Mouse (Mus musculus) cerebellum, adult 9-10 months (tissue): Measurements from ENCODE around the gene Mobp.

Experiments used
- DNase-seq: peaks from one replicate; pipeline ENCODE4 v3.0.0; 2022

Gene Mobp

GRCm38 (mm10) chr9:120135454-120135853 lies 14.1 kb upstream of the Mobp start:
- no peak for DNase-seq

GRCm38 (mm10) chr9:120140652-120141051 lies 8.9 kb upstream of the Mobp start:
- peak; percentile 57 for DNase-seq

DNA sequence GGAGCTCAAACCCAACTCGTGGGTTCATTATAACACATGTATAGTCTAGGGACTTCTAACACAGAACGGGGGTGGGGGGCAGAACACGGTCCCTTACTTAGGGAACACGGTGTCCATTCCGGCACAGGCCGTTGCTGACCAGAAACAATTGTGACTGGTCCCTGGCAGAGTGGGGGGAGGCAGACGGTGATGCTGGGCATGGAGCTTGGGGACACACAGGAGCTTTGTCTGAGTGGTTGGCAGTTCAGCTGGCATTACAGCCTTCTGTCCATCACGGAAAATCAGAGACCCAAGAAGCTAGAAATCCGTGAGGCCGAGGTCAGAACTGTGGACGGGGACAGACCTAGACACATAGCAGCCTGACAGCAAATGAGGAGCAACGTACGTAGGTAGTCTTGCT lies 5.0 kb upstream of the Mobp start:
- DNase-seq = no peak

GRCm38 (mm10) chr9:120151152-120151551 lies 1.6 kb downstream of the Mobp start:
- no peak for DNase-seq

- no peak for DNase-seq
Measured at GRCm38 (mm10) chr9:120151906-120152399, 2.4 kb downstream of the Mobp start.

GRCm38 (mm10) chr9:120158047-120158446 lies 8.5 kb downstream of the Mobp start:
- no peak for DNase-seq

- DNase-seq = no peak
Measured at GRCm38 (mm10) chr9:120163862-120164261, 14.4 kb downstream of the Mobp start.

DNA sequence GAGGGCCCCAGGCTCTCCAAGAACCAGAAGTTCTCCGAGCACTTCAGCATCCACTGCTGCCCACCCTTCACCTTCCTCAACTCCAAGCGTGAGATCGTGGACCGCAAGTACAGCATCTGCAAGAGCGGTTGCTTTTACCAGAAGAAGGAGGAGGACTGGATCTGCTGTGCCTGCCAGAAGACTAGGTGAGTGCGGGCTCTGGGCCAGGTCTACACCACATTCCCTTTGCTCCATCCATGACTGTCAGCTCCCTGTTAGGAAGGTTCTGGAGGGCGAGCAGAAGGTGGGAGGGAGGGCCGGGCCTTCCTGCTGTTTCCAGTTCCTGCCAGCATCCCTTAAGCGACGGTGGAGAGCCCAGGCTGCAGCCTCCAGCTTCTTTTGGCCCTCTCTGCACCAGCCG lies 18.3 kb downstream of the Mobp start:
- DNase-seq = no peak

GRCm38 (mm10) chr9:120171295-120171694 lies 21.8 kb downstream of the Mobp start:
- peak; percentile 41 for DNase-seq

DNA sequence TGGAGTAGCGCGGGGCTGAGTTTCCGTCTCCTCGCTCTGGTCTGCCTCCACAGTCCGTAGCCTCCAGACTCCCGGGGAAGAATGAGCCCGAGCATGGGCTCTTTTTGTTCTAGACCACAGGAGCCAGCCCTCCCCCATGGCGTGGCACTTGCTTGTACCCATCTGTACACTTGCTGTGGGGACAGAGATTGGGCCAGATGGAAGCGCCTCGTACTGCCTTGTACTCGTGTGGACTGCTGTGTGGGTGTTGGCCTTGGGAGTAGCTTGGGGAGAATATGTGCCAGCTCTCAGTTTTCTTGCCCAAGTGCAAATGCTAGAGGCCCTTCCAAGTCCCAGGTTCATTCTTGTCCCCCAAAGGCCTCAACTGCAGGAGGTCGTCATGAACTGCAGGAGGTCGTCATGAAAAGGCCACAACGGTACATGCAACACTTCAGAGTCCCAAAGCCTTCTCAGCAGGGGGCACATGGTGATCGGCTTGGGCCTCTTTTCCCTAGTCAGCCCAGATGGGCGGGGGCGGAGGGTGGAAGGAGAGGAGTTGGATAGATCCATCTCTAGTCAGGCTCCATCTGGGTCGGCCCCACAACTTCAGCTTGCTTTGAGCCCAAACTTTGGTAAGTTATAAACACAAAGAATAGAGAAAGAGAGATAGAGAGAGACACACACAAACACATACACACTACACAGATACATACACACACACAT lies 25.1 kb downstream of the Mobp start:
- DNase-seq = no peak

DNA sequence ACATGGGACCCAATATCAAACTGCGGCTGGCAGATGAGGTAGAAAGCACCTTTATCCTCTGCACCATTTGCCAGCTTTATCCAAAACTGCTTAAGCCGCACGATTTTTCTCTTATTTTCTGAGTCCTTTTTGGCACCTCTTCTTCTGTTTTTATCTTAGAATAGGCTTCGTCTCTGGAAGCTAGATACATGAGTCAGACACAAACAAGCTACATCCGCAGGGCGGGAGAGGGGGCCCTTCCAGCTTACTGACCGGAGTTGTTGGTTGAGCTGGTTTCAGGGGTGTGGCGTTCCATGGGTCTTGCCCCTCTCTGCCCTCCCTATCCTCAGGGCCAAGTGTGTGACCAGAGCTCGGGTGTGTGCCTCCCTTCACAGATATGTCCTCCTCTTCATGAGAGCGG lies 29.3 kb downstream of the Mobp start:
- no peak for DNase-seq

DNA sequence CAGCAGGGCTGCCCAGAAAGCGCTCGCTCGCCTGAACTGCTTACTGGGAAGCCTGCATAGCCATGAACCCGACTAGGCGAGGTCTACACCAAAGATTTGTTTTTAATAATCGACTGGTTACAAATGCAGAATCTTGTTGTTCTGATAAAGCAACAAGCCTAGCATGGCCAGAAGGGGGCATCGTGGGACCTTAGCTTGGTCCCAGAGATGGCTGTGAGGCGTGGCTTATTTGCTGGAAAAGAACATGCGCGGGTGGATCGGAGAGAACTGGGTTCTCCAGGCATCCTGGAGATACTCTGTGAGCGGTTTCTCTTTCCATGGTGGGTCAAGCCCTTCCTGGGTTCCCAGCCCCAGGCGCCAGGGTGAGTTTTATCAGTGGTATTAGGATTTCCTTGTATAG lies 35.0 kb downstream of the Mobp start:
- peak; percentile 37 for DNase-seq

DNA sequence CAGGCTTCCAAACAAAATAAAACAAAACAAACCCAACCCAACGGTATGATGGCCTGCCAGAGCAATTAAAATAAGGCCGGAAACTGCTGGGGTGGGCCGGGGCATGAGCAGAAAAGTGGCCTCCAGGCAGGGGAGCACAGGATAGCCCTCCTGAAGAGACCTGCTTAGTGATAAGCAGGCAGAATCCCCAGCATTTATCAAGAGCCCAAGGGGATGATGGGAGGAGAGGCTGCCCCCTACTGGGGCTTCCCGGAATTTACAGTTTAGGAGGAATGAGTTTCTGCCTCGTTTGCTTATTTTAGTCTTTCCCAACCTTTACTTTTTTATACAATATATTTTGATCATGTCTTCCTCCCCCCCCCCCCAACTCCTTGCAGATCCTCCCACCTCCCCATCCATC lies 37.3 kb downstream of the Mobp start:
- no peak for DNase-seq

DNA sequence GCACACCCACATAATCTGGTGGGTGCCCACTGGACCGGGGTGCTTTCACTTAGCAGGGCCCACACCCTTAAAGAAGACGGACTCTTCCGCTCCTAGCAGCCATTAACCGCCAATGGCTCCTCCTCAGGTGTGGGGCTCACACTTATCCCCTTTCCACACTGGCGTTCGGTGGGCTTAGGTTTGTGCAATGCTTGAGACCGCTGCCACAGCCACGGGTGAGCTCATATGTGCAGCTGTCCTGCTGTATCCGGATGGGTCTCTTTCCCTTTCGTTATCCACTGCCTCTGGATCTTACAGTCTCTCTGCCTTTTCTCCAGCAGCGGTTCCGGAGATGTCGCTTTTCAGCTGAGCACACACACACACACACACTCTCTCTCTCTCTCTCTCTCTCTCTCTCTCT lies 41.4 kb downstream of the Mobp start:
- no peak for DNase-seq

DNA sequence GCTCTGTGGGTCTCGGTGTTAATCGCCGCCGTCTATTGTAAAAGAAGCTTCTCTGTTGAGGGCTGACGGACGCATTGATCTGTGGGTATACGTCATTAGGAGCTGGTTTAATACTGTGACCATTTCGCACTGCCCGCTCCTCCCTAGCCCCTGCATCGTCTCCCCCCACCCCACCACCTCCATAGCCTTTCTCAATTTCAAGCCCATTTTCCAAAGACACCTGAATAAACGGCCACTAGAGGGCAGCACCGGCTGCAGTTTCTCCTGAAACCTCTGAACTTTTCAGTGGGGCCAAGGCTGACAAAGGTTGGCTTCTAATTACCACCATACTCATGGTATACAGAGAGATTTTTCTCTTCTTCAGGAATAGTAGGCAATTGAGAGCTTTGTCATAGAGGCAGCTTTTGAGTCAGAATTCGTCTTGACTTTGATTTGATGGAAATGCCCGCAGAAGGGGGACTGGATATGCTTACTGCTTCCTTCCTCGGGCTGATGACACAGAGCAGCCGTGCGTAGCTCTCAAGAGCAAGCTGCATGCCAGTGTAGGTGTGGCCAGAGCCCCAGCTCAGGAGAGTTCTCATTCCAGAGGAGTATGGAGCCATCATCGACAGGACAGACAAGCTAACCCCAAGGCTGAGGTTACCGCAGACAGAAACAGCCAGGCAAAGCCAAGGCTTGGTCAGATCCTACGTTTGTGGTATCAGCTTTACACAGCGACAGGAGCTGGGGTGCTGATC lies 42.0 kb downstream of the Mobp start:
- DNase-seq = peak; percentile 82

- DNase-seq = no peak
Measured at GRCm38 (mm10) chr9:120192742-120193141, 43.2 kb downstream of the Mobp start.

GRCm38 (mm10) chr9:120200873-120201272 lies 51.4 kb downstream of the Mobp start:
- DNase-seq = no peak

GRCm38 (mm10) chr9:120201743-120202142 lies 52.2 kb downstream of the Mobp start:
- no peak for DNase-seq

DNA sequence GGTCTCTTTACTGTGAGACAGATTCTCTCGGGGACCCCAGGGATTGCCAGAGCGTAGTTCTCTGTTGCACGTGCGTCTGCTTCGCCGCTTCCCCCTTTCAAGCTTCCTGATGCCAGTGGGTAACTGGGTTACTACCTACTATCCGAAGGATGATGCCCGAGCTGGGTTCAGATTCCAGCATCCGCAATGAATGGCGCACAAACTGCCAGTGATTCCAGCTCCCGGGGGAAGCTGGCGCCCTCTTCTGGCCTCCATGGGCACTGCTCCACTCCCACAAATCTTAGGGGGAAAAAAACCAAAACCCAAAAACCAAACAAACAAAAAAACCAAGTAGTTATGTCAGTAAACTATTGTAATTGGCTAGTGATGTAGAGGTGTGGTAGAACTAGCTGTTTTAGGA lies 53.2 kb downstream of the Mobp start:
- DNase-seq = peak; percentile 12

GRCm38 (mm10) chr9:120203936-120204335 lies 54.4 kb downstream of the Mobp start:
- no peak for DNase-seq

DNA sequence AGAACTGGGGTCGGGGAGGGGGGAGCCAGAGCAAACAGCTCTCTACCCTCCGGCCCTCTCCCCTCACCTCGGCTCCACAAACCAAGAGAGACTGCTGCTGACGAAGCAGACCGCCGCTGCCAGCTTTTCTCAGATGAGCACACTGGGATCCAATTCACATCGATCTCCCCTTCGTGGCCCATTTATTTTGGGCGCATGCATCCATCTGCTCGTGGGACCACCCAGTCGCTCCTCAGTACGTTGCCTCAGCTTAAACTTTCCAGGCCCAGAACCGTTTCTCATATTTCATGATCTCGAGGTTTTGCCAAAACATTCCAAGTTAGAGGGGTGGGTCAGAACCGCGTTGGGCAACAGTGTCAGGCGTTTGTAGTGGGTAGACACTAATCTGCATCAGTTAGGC lies 57.4 kb downstream of the Mobp start:
- no peak for DNase-seq

DNA sequence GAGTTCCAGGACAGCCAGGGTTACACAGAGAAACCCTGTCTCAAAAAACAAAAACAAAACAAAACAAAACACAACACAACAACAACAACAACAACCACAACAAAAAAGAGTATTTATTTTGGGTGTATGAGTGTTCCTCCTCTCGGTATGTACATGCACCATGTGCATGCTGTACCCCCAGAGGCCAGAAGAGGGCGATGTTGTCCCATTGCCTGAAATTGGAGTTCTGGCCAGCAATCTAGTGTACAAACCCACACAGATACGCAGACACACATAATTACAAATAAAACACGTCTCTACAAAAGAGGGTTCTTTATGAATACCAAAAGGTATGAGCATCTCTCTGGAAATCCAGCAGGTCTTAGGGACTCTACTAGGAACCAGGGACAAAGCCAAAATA lies 60.6 kb downstream of the Mobp start:
- no peak for DNase-seq

GRCm38 (mm10) chr9:120210865-120211264 lies 61.4 kb downstream of the Mobp start:
- DNase-seq = no peak

DNA sequence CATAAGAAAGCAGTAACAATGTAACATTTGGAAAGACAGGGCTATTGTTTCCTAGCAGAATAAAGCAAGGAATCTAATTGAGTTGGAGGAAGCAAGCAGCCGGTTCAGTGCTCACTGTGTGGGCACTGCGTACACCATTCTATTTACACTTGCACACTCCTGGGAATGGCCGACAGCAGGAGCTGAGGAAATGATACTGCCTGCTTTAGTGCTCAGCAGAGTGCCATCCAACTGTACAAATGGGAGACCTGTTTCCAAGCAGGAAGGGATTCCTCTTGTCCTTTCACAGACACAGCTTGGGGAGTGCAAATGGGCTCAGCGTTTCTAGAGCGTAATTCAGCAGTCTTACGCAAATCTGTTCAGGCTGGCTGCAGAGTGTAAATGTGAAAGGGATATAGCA lies 63.4 kb downstream of the Mobp start:
- no peak for DNase-seq
